Mouse (Mus musculus): Measurements from ENCODE around the gene Zdhhc7. TPM values are rescaled to one million over a fixed set of nuclear protein-coding genes. Genes with fewer than 3 reads are reported as not detected.
A peak's percentile ranks its signal among the peaks of the same experiment; 100 is the strongest.

The Zdhhc7 gene
- polyA plus RNA-seq, 1 experiment, result 93.4 TPM

GRCm38 (mm10) chr8:120084783-120085182, 16.5 kb downstream of the Zdhhc7 start:
- WGBS, result 96% methylated on average over 8 of the region's 8 CpGs
- DNase-seq, result no peak
- no peaks in the 10 kb centered on the region for H3K4me1 ChIP-seq (replicated peaks; ENCODE audit: control insufficient read depth, insufficient read depth, low read length)
- H3K27me3 ChIP-seq (ENCODE audit: control insufficient read depth, insufficient read depth, low read length), result no peaks in the 10 kb centered on the region
- TF ChIP-seq POLR2A (IDR thresholded peaks at IDR 0.05; ENCODE audit: control insufficient read depth, extremely low read depth, insufficient read depth, low read length, poor library complexity) (no peak), CTCF (IDR thresholded peaks at IDR 0.05; ENCODE audit: borderline replicate concordance, control insufficient read depth, extremely low read depth, insufficient read depth, low read length, poor library complexity) (no peak)
- no peak overlapping the region for H3K4me3 ChIP-seq (ENCODE audit: control insufficient read depth, insufficient read depth, low read length)
- H3K36me3 ChIP-seq (ENCODE audit: control insufficient read depth, insufficient read depth, low read length), result peaks cover 61% of the 10 kb centered on the region
- no peak overlapping the region for H3K27ac ChIP-seq (ENCODE audit: control insufficient read depth, insufficient read depth, low read length)

- no peak for DNase-seq
- WGBS, result 94% methylated on average over 8 of the region's 8 CpGs
- no peak overlapping the region for H3K4me3 ChIP-seq (ENCODE audit: control insufficient read depth, insufficient read depth, low read length)
Measured at GRCm38 (mm10) chr8:120083261-120083660, 18.0 kb downstream of the Zdhhc7 start.

GRCm38 (mm10) chr8:120079361-120079760, 21.9 kb downstream of the Zdhhc7 start:
- WGBS, result 84% methylated on average over 5 of the region's 5 CpGs
- no peak for DNase-seq
- H3K4me1 ChIP-seq (replicated peaks; ENCODE audit: control insufficient read depth, insufficient read depth, low read length), result peaks cover 7% of the 10 kb centered on the region
- peaks cover 22% of the 10 kb centered on the region for H3K36me3 ChIP-seq (ENCODE audit: control insufficient read depth, insufficient read depth, low read length)
- H3K4me3 ChIP-seq (ENCODE audit: control insufficient read depth, insufficient read depth, low read length), result no peak overlapping the region
- no peak for TF ChIP-seq POLR2A (IDR thresholded peaks at IDR 0.05; ENCODE audit: control insufficient read depth, extremely low read depth, insufficient read depth, low read length, poor library complexity)
- no peak for TF ChIP-seq CTCF (IDR thresholded peaks at IDR 0.05; ENCODE audit: borderline replicate concordance, control insufficient read depth, extremely low read depth, insufficient read depth, low read length, poor library complexity)
- no peaks in the 10 kb centered on the region for H3K27me3 ChIP-seq (ENCODE audit: control insufficient read depth, insufficient read depth, low read length)
- H3K27ac ChIP-seq (ENCODE audit: control insufficient read depth, insufficient read depth, low read length), result no peak overlapping the region

More at GRCm38 (mm10) chr8:120083261-120083660, 18.0 kb downstream of the Zdhhc7 start:
- TF ChIP-seq CTCF (IDR thresholded peaks at IDR 0.05; ENCODE audit: borderline replicate concordance, control insufficient read depth, extremely low read depth, insufficient read depth, low read length, poor library complexity) (no peak), POLR2A (IDR thresholded peaks at IDR 0.05; ENCODE audit: control insufficient read depth, extremely low read depth, insufficient read depth, low read length, poor library complexity) (no peak)
- no peak overlapping the region for H3K27ac ChIP-seq (ENCODE audit: control insufficient read depth, insufficient read depth, low read length)
- H3K36me3 ChIP-seq (ENCODE audit: control insufficient read depth, insufficient read depth, low read length), result peaks cover 55% of the 10 kb centered on the region
- no peaks in the 10 kb centered on the region for H3K4me1 ChIP-seq (replicated peaks; ENCODE audit: control insufficient read depth, insufficient read depth, low read length)
- H3K27me3 ChIP-seq (ENCODE audit: control insufficient read depth, insufficient read depth, low read length), result no peaks in the 10 kb centered on the region

- no peak overlapping the region for H3K4me3 ChIP-seq (ENCODE audit: control insufficient read depth, insufficient read depth, low read length)
Measured at GRCm38 (mm10) chr8:120078080-120078479, 23.2 kb downstream of the Zdhhc7 start.

GRCm38 (mm10) chr8:120075347-120075746, 25.9 kb downstream of the Zdhhc7 start:
- no peaks in the 10 kb centered on the region for H3K27me3 ChIP-seq (ENCODE audit: control insufficient read depth, insufficient read depth, low read length)
- no peaks in the 10 kb centered on the region for H3K36me3 ChIP-seq (ENCODE audit: control insufficient read depth, insufficient read depth, low read length)
- TF ChIP-seq CTCF (IDR thresholded peaks at IDR 0.05; ENCODE audit: borderline replicate concordance, control insufficient read depth, extremely low read depth, insufficient read depth, low read length, poor library complexity) (no peak), POLR2A (IDR thresholded peaks at IDR 0.05; ENCODE audit: control insufficient read depth, extremely low read depth, insufficient read depth, low read length, poor library complexity) (no peak)
- WGBS, result 95% methylated on average over 6 of the region's 6 CpGs
- no peak for DNase-seq
- H3K27ac ChIP-seq (ENCODE audit: control insufficient read depth, insufficient read depth, low read length), result no peak overlapping the region
- H3K4me3 ChIP-seq (ENCODE audit: control insufficient read depth, insufficient read depth, low read length), result no peak overlapping the region
- H3K4me1 ChIP-seq (replicated peaks; ENCODE audit: control insufficient read depth, insufficient read depth, low read length), result peaks cover 16% of the 10 kb centered on the region

More at GRCm38 (mm10) chr8:120078080-120078479, 23.2 kb downstream of the Zdhhc7 start:
- H3K27ac ChIP-seq (ENCODE audit: control insufficient read depth, insufficient read depth, low read length), result no peak overlapping the region
- H3K27me3 ChIP-seq (ENCODE audit: control insufficient read depth, insufficient read depth, low read length), result no peaks in the 10 kb centered on the region
- peaks cover 11% of the 10 kb centered on the region for H3K4me1 ChIP-seq (replicated peaks; ENCODE audit: control insufficient read depth, insufficient read depth, low read length)
- TF ChIP-seq POLR2A (IDR thresholded peaks at IDR 0.05; ENCODE audit: control insufficient read depth, extremely low read depth, insufficient read depth, low read length, poor library complexity) (no peak), CTCF (IDR thresholded peaks at IDR 0.05; ENCODE audit: borderline replicate concordance, control insufficient read depth, extremely low read depth, insufficient read depth, low read length, poor library complexity) (peak; percentile 87)
- DNase-seq, result peak; percentile 78
- WGBS, result 15% methylated on average over 10 of the region's 10 CpGs
- peaks cover 19% of the 10 kb centered on the region for H3K36me3 ChIP-seq (ENCODE audit: control insufficient read depth, insufficient read depth, low read length)

GRCm38 (mm10) chr8:120074516-120074915, 26.8 kb downstream of the Zdhhc7 start:
- H3K27me3 ChIP-seq (ENCODE audit: control insufficient read depth, insufficient read depth, low read length), result no peaks in the 10 kb centered on the region
- WGBS, result 89% methylated on average over 6 of the region's 6 CpGs
- no peak for DNase-seq
- TF ChIP-seq POLR2A (IDR thresholded peaks at IDR 0.05; ENCODE audit: control insufficient read depth, extremely low read depth, insufficient read depth, low read length, poor library complexity) (no peak), CTCF (IDR thresholded peaks at IDR 0.05; ENCODE audit: borderline replicate concordance, control insufficient read depth, extremely low read depth, insufficient read depth, low read length, poor library complexity) (no peak)
- peaks cover 16% of the 10 kb centered on the region for H3K4me1 ChIP-seq (replicated peaks; ENCODE audit: control insufficient read depth, insufficient read depth, low read length)
- H3K4me3 ChIP-seq (ENCODE audit: control insufficient read depth, insufficient read depth, low read length), result no peak overlapping the region
- no peak overlapping the region for H3K27ac ChIP-seq (ENCODE audit: control insufficient read depth, insufficient read depth, low read length)
- H3K36me3 ChIP-seq (ENCODE audit: control insufficient read depth, insufficient read depth, low read length), result no peaks in the 10 kb centered on the region

GRCm38 (mm10) chr8:120072827-120073226, 28.5 kb downstream of the Zdhhc7 start:
- DNase-seq, result no peak
- Histone ChIP-seq H3K4me1 (replicated peaks; ENCODE audit: control insufficient read depth, insufficient read depth, low read length) (peaks cover 25% of the 10 kb centered on the region), H3K4me3 (ENCODE audit: control insufficient read depth, insufficient read depth, low read length) (no peak overlapping the region), H3K27me3 (ENCODE audit: control insufficient read depth, insufficient read depth, low read length) (no peaks in the 10 kb centered on the region), H3K36me3 (ENCODE audit: control insufficient read depth, insufficient read depth, low read length) (no peaks in the 10 kb centered on the region), H3K27ac (ENCODE audit: control insufficient read depth, insufficient read depth, low read length) (no peak overlapping the region)
- no peak for TF ChIP-seq CTCF (IDR thresholded peaks at IDR 0.05; ENCODE audit: borderline replicate concordance, control insufficient read depth, extremely low read depth, insufficient read depth, low read length, poor library complexity)
- TF ChIP-seq POLR2A (IDR thresholded peaks at IDR 0.05; ENCODE audit: control insufficient read depth, extremely low read depth, insufficient read depth, low read length, poor library complexity), result no peak
- WGBS, result 93% methylated on average over 8 of the region's 8 CpGs

Measured in thymus, adult 2 months (tissue).